Mouse (Mus musculus): ENCODE measurements around the gene Irgc1.

Irgc1 gene

DNA sequence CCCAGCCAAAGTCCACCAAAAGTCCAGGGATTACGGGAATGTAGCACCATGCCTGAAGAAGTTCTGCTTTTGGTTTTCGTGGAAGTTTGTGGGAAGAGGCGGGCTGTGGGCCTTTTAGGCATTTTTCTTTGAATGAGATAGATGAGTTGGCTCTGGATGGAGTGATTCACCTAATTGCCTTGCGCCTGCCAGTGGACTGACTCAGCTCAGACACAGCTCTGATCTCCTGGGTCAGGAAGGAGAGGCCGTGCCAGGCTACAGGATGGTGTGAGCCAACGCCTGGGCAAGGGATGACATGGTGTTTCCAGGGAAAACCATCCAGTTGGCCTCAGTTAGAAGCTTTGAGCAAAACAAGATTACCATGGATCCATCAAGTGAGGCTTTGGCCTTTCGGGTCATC, 18.3 kb upstream of the Irgc1 start:
- DNase-seq, result no peak

DNA sequence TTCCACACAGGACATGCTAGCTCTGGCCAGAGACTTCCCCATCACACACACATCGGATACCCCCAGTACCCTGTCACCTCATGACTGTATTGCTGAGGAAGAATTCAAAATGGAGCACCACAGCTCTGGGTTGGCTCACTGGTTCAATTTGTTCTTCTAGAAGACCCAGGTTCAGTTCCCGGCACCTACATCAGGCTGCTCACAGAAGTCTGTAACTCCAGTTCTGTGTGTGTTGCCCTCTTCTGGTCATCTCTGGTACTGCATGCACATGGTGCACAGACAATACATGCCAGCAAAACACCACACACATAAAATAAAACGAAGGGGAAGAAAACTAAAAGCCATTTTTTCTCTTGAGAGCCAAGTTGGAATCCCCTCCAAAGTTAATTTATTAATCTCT, 17.0 kb upstream of the Irgc1 start:
- no peak for DNase-seq

DNA sequence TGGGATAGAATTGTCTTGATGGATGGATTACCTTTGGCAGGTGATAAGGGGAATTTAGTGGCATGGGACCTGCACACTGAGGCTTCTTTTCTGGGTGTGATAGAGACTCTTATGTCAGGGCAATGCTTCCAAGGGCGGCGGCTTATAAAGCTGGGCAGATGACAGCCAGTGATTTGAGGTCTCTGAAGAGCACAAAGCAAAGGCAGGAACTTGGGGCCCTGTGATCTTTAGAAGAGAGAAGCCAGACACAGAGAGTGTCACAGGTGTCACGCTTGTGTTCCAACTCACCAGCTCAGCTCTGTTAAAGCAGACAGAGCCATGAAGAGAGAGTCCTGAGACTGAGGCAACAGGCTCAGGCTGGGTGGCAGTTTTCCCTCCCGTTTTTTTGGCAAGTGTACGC, 15.8 kb upstream of the Irgc1 start:
- DNase-seq, result no peak

DNA sequence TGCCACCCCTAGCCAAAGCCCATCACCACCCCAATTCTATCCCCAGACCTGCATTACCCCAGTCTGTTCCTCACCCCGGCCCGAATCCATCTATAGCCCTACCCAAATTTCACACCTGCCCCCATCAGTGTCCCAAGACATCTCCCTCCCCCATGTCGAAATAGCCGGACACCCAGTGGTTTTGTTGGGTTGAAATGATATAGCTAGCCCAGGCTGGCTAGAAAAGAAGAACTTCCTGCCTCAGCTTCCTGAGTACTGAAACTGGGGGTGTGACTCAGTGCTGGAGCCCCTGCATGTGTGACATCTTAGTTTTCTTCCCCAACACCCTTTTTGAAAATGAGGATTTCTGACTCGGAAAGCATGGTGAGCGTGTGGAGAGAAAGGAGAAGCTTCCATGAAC, 14.7 kb upstream of the Irgc1 start:
- no peak for DNase-seq

DNA sequence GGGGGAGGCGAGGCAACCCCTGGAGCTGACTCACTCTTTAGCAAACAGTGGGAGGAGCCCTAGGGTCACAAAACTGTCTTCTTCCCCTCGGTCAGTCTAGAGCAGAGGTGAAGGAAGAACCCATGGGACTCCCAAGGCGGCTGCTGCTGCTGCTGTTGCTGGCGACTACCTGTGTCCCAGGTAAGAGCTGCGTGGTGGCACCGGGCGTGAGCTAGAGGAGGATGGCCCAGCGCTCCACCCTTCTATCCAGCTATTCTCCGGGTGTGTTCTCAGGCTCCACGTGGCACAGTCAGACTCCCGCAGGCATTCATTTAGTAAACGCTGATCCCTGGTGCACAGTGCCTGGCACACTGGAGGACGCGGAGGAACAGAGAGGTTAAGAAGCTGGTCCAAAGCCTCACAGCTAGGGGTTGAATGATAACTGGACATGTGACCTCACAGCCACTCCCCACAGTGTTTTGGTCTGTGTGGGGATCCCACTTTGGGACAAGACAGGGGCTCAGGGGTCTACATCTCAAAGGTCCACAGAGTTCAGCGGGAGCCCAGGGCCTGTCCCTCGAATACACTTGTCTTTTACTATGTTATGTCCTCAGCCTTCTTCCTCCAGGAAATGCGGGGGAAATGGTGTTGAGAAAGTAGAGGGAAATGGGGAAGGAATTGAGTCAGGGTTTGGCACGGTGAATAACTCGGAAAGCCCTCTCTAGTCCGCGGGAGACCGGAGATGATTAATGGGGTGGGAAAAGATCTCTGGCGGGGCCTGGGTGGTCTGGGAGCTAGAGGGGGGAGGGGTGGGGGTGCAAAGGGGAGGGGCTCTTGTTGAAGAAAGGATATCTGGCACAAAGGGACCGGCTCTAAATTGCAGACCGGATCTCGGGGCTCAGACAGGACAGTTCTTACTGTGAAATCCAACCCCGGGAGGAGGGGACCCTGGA, 10.6 kb upstream of the Irgc1 start, which contains the start of gene Plaur:
TSS of gene Plaur (plus strand) at position 97 of the 932 bp plus-strand sequence.
- DNase-seq, result no peak

DNA sequence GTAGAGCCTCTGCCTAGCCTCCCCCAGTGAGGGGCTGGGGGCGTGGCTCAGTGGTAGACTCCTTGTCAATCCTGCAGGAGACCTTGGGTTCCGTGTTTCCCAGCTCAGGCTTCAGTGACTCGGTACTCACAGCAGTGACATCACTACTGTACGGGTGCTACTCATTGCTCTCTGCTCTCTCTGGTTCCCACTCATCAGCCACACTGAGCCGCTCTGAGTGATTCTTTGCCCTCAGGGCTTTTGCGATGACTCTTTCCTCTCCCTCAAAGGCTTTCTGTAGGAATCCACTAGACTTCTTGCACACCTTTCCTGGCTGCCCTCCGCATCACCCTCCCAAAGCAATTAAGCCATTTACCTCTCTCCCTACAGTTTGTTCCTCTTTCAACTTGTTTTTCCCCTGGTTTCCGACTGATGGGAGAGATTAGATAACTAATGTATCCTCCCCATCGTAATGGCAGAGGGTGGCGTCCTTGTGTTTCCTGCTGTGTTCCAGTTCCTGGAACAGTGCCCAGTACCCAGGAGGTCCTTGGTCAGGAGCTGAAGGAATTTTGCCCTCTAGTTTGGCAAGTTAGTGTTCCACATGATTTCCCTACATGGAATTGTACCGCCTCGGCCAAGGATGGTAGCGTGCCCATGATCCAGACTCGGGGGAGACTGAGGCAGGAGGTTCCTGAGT, 9.4 kb upstream of the Irgc1 start:
- no peak for DNase-seq

DNA sequence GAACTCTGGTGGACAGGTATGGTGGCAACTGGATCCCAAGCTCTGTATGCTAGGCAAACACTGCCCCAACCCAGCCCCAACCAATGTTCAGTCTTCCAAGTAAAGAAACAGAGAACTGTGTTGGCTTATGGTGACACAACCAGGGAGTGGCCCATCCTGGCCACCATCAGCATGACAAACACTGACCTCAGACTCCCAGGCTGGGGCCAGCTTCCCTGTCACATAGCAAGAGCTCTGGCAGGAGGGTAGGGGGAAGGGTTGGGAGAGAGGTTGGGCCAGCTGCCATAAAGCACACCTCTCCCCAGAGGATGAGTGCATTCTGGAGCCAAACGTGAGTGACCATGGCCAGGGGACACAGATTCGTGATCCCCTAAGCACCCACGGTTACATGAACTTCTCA, 7.7 kb upstream of the Irgc1 start:
- no peak for DNase-seq

DNA sequence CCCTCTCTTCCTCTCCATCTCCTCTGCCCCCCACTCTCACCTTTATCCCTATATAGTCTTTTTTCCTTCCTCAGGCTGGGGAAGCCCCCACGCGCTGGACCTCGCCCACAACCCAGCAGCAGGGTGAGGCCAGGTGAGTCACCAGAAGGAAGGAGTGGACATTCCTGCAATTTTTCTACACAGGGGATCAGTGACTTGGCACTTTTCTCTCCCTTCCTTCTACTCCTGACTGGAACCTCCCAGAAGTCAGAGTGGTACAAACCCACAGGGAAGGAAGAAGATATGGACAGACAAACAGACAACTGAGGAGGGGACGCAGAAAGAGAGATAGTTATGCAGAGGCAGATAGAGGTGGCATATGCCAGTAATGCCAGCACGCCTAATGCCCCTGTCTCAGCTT, 7.3 kb upstream of the Irgc1 start:
- DNase-seq, result no peak

DNA sequence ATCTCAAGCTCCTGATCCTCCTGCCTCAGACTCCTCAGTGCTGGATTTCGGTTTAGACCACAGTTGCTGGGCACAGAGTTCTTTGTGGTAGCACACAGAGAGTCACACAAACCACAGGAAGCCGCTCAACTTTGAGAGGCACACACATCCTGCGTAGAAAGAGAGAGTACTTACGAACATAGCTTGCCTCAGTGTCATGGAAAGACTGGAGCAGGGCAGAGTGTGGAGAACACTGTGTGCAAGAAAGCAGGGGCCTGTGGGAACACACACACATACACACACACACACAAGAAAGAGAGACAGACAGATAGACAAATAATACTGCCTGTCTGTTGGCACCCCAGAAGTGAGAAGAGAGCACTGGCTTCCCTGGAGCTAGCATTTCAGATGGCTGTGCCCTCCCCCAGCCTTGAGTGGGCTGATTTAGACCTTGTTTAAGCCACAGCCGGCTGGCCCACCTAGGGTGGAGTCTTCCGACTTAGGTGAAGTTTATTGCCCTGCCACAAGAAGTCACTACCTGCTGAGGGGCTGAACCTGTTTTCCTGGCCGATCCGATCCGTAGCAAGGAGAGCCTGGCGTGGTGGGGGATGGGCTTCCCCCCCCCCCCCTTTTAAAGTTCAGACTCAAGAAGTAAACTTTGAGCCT, 5.8 kb upstream of the Irgc1 start:
- DNase-seq, result no peak

DNA sequence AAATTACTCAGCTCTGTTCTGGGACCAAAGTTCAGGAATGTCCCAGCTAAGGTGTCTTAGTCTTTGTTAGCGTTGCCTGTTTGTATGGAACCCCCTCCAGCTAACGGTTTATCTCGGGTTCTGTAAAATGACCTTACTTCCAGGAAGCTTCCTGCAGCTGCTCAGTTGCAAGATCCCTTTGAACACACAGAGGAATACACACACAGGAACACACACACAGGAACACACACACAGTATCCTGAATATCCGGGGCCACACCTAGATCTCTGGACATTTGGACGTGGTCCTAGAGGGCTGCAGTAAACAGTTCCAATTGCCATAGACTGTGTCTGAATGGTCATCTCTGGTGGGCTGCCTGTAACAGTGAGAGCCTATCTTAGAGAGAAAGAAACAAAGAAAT, 3.6 kb upstream of the Irgc1 start:
- DNase-seq, result no peak

DNA sequence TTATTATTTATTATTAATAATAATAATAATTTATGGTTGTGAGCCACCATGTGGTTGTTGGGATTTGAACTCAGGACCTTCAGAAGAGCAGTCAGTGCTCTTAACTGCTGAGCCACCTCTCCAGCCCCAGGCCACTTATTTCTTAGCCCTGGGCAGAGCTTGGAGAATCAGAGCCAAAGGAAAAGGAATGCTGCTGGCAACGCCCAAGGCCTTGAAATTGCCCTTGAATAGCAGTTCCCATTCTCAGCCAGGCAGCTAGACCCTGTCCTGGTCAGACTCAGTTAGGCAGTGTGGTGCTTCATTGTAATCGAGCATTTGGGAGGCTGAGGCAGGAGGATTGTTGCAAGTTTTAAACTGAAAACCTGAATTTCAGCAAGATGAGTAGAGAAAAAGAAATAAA, 2.1 kb upstream of the Irgc1 start:
- no peak for DNase-seq

DNA sequence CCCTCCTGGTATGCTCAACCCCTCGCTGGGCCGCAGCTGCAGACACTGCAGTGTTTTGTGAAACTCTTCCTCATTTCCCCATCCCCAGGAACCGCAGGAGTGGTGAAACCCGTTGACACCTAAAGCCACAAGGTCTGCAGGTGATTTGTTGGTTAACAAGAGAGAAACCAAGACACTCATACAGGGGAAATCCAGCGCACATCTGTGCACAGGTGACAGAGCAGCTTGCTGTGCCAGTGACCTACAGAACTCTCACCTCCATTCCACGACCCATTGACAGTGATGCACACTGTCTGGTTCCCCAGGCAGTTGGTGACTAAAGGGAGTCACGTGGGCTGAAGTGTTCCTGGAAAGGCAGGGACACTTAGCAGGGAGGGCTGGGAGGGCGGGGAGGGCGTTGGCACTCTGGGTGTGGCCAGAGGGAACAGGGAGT, 1.5 kb downstream of the Irgc1 start:
- no peak for DNase-seq

DNA sequence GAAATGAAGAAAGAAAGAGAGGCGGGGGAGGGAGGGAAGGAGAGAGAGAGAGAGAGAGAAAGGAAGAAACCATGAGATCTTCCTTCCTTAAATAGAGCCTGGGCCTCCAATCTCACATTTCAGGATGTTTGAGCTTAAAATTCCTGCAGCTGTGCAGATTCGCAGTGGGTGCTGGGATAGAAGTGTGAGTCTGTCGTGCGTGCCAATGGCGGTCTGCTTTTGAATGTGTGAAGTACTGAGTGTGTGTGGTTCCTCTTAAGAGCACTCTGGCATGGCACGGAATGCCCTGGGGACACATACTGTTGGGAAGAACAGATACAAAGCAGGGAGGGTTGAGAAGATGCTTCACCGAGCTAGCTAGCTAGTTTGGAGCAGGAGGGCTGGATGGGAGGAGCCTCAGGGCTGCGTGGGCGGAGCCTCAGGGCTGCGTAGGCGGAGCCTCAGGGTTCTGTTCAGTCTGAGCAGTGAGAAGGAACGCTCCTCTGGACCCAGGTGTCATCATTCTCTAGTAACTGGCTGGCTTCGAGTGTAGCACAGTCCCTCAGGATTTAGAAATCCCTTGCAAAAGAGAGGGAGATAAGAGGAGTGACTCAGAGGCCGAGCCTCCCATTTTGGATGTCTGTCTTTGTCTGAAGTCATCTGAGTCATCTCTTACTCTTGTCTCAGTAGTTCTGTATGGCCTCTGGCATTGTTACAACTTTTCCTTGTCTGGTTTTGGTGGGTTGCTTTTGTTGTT, 3.1 kb downstream of the Irgc1 start:
- DNase-seq, result no peak

DNA sequence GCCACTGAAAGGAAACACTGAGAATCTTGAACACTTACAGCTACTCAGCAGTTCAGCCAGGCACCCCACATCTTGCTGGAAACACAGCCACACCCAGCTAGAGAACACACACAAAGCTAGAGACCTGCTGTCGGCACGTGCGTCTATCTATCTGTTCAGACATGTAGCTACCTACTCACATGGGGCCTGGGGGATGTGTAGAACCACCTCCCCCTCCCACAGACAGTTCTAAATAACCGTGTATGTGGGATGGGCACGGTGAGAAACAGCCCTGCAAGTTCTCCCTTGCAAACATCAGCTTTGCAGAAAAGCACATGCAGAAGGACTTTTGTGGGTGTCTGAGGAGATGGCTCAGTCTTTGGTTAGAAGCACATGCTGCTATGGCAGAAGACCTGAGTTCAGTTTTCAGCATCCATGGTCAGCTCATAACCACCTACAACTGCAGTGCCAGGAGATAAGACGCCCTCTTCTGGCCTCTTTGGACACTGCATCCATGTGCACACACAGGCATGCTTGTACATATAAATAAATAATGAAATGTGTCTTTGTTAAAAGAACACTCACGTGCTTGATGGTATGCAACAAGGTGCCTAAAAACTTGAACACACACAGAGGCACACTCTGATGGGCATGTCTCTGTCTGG, 5.3 kb downstream of the Irgc1 start:
- peak; percentile 44 for DNase-seq

DNA sequence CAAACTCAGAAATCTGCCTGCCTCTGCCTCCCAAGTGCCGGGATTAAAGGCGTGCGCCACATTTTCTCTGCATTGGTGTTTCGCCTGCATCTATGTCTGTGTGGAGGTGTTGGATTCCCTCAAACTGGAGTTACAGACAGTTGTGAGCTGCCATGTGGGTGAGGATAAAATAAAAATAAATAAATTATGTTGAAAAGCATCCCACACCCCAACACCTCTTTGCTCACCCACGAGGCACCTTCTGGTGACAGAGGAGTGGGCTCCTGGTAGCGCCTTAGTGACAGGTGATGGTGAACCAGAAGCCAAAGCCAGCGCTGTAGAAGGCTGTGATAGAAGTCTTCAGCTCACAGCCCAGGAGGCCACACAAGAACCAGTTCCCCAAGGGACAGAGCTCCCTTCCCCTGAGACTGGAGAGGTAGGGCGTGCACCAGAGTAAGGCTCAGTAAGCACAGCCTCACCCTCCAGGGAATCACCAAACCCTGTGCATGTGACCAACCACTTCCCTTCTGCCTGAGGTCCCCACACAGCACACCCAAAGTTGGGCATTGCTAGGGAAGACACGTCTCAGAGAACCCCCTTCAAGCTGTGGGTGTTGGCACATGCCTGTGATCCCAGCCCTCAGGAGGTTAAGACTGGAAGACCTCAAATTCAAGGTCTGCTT, 6.7 kb downstream of the Irgc1 start:
- DNase-seq, result no peak

DNA sequence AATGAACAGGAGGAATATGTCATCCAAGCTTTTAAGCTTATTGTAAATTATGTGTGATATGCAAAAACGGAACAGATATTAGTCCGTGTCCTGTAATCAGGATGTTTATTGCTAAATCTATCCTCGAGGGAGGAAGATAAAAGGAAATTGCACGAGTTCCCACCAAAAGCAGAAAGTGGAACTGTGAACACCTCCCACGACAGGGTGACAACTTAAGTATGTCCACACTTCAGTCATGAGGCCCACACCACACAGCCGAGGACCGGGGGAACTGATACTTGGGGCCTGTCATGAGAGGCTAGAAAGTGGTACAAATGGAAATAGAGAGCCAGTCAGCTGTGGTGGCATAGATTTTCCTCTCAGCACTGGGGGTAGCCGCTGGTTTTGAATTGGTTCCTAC, 9.8 kb downstream of the Irgc1 start:
- DNase-seq, result no peak

DNA sequence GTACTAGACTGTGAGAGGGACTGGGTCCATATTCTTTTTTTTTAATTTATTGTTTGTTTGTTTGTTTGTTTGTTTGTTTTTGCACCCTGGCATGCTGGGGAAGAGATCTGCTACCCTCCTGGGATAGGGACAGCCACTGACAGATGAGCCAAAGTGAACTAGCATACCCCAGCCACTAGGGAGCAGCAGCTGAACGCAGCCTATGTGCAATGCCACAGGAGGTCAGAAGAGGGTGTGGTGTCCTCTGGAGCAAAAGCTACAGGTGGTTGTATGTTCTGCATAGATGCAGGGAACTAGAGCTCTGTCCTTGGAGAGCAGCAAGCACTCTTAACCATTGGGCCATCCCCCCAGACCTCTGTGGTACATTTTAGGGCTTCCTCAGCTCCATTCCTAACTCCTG, 10.3 kb downstream of the Irgc1 start:
- DNase-seq, result no peak

DNA sequence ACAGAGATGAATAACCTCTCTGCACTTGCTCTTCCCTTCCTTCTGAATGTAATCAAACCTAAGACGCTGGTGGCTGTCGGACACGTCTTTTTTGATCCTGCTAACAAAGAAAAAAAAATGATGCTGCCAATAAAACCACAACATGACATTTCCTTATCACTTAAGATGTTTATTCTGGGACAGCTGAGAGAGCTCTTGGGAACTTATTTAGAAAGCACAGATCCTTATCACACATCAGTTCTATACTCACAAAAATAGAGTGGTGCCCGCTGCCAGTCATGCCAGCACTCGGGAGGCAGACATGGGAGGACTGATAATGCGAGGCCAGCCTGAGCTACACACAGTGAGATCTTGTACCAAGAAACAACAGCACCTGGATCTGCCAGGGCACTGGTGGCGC, 12.2 kb downstream of the Irgc1 start:
- DNase-seq, result no peak

DNA sequence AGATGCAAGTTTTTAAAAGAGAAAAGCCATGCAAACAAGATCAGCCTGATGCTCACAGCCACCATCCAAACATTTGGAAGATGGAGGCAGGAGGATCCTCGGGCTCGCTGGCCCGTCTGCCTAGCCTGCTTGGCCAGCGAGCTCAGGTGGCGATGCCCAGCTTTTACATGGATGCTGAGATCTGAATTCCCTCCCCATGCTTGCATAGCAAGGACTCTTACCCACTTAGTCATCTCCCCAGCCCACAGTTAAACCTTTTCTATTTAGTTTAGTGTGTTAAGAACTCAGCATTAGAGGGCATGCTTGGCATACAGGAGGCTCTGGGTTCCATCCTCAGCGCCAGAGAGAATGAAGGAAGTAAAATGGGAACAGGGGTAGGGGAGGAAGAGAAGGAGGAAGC, 12.9 kb downstream of the Irgc1 start:
- DNase-seq, result no peak

DNA sequence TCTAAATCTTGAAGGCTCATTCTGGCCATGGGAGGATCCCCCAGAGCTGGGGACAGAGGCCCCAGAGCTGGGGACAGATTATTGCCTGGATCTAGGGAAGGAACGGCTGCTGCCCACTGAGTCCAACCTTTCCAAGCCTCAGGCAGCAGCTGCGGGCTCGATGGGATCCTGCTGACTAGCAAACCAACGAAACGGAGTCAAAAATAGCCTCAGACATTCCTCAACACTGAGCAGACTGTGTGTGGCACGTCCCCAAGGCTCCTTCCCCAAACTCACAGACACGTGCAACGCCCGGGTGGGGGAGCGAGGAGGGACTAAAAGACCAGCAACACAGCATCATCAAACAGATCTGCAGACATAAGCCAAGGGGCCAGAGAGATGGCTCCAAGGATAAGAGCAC, 14.1 kb downstream of the Irgc1 start:
- DNase-seq, result peak; percentile 77

DNA sequence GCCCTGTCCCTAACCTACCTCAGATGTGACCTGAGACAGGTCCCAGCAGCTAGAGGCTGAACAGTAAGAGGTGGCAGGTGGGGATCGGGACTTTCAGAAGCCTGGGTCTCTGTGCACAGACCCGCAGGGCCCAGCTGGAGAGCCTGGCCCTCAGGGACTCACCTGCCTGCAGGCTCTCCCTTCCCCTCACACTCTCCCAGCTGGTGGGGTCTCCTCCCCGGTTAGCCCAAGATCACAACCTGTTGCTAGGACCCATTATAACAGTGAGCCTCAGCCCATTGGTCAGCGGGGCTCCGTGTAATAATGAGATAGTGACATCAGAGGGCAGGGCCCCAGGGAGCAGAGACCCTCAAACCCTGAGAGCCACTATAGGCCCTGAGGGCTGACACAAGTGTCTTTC, 16.8 kb downstream of the Irgc1 start:
- DNase-seq, result no peak

DNA sequence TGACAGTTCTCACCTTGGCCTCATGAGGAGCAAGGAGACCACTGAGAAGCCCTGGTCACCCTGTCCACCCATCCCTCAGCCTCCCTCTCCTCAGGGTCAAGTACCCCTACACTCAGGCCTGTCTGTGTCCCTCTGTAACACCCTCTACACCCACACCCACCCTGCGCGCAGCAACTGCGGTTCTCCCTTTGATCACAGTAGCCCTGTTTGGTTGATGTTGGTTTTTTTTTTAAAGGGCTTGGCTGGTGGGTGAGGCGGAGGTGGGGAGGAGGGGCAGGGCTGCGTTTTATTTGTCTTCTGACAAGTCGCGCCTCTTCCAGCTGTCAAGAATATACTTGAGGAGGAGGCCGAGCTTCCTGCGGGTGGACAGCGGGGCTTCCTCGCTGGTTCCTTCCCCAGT, 20.4 kb downstream of the Irgc1 start:
- no peak for DNase-seq
